Mouse (Mus musculus): ENCODE data around the gene Zfp462.

Zfp462 gene

DNA sequence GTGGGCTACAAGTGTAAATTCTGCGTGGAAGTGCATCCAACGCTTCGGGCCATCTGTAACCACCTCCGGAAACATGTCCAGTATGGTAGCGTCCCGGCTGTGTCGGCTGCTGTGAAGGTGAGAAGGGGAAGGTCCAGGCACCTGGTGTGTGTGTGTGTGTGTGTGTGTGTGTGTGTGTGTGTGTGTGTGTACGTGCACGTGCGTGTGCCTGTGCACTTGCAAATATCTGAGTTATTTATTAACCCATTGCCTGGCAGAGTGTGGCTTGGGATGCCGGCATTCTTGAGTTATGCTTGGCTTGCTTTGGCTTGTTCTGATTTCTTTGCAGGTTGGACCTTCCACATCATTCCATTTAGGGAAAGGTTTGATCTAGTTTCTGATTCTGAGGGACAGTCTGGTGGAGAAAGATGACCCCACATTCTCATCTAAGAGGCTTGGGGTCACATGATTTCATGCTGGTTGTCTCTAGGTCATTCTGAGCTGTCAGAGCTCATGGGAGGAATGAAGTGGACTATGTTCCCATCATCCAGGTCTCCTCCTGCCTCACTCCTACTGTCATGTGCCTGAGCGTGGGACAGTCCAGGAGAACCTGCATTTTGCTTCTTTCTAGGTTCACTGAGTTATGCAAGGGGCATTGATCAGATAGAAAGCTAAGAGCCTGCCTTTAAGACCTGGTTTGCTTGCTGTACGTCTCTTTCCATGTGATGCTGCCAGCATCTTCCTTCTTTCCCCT, 70.0 kb downstream of the Zfp462 start:
- in situ Hi-C loops (cut with MboI; ENCODE audit: low pct_unique_long_range_greater_than_20kb in 1 of 2, low sequenced_read_pairs in 2 of 2, unreplicated experiment in 1 of 2): no loop called here

DNA sequence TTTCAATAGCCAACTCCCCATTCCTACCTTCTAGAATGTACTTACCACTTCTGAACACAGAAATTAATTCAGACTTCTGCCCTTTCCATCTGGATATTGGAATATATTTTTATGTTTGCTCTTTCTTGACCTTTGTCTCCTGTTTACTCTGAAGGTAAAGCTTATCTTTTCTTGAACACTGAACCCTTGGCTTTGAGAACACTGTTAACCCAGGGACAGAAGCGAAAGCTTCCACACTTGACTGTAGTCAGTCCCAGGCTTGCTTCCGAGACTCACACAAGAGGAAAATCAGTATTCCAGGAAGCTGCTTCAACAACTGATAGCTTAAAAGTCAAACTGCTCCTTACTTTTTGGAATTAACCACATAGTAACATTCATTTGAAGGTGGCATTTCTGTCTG, 70.7 kb downstream of the Zfp462 start:
- in situ Hi-C loops (cut with MboI; ENCODE audit: low pct_unique_long_range_greater_than_20kb in 1 of 2, low sequenced_read_pairs in 2 of 2, unreplicated experiment in 1 of 2): no loop called here

DNA sequence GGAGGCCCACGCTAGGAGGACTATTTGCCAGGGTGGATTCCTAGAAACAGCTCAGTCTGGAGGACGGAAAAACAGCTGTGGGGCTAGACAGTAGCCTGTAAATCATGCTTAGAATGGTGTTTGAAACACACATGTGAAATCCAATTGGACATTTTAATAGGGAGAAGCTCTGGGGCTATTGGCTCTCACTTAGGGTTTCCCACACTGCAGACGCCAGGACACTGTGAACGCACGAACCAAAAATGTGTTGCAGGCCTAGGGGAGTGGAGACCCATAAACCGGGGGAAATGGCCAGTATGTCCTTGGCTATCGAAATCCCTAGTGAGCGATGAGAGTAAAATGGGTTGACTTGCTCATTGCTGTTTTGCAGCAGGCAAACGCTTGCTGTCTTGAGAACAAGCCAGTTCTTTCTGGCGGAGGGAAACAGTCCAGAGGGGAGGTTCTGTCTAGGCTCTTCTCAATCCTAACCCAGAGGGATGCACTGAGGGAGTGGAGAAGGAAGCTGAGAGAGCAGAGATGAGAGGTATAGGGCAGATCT, 81.3 kb downstream of the Zfp462 start:
- in situ Hi-C loops (cut with MboI; ENCODE audit: low pct_unique_long_range_greater_than_20kb in 1 of 2, low sequenced_read_pairs in 2 of 2, unreplicated experiment in 1 of 2): no loop called here

GRCm38 (mm10) chr4:55030401-55030800, 85.6 kb downstream of the Zfp462 start:
- in situ Hi-C loops (cut with MboI; ENCODE audit: low pct_unique_long_range_greater_than_20kb in 1 of 2, low sequenced_read_pairs in 2 of 2, unreplicated experiment in 1 of 2): no loop called here

- in situ Hi-C loops (cut with MboI; ENCODE audit: low pct_unique_long_range_greater_than_20kb in 1 of 2, low sequenced_read_pairs in 2 of 2, unreplicated experiment in 1 of 2): no loop called here
Measured at GRCm38 (mm10) chr4:55032317-55032930, 87.6 kb downstream of the Zfp462 start.

GRCm38 (mm10) chr4:55033452-55033851, 88.6 kb downstream of the Zfp462 start:
- in situ Hi-C loops (cut with MboI; ENCODE audit: low pct_unique_long_range_greater_than_20kb in 1 of 2, low sequenced_read_pairs in 2 of 2, unreplicated experiment in 1 of 2): no loop called here

DNA sequence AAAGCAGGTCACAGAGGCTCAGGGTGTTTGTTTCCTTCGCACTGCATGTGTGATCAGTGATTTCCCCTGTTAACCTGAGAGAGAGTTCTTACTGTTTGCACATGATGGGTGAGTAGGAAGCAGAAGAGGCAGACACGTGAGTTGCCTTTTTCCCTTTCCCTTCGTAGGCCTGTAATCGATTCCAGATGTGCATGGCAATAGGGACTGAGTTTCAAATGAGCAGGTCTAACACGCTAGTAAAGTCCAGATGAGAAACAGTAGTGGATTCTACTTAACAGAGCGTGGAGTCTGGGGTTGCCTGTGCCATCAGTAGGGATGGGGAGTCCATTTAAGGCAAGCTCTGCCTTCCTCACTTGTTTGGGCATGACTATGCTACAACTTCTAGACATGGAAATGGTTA, 93.3 kb downstream of the Zfp462 start:
- in situ Hi-C loops (cut with MboI; ENCODE audit: low pct_unique_long_range_greater_than_20kb in 1 of 2, low sequenced_read_pairs in 2 of 2, unreplicated experiment in 1 of 2): no loop called here

GRCm38 (mm10) chr4:55040258-55040964, 95.6 kb downstream of the Zfp462 start:
- in situ Hi-C loops (cut with MboI; ENCODE audit: low pct_unique_long_range_greater_than_20kb in 1 of 2, low sequenced_read_pairs in 2 of 2, unreplicated experiment in 1 of 2): no loop called here

GRCm38 (mm10) chr4:55041106-55041730, 96.4 kb downstream of the Zfp462 start:
- in situ Hi-C loops (cut with MboI; ENCODE audit: low pct_unique_long_range_greater_than_20kb in 1 of 2, low sequenced_read_pairs in 2 of 2, unreplicated experiment in 1 of 2): no loop called here

- in situ Hi-C loops (cut with MboI; ENCODE audit: low pct_unique_long_range_greater_than_20kb in 1 of 2, low sequenced_read_pairs in 2 of 2, unreplicated experiment in 1 of 2): no loop called here
Measured at GRCm38 (mm10) chr4:55042573-55042972, 97.7 kb downstream of the Zfp462 start.

- in situ Hi-C loops (cut with MboI; ENCODE audit: low pct_unique_long_range_greater_than_20kb in 1 of 2, low sequenced_read_pairs in 2 of 2, unreplicated experiment in 1 of 2): no loop called here
Measured at GRCm38 (mm10) chr4:55047266-55047665, 102.4 kb downstream of the Zfp462 start.

- in situ Hi-C loops (cut with MboI; ENCODE audit: low pct_unique_long_range_greater_than_20kb in 1 of 2, low sequenced_read_pairs in 2 of 2, unreplicated experiment in 1 of 2): no loop called here
Measured at GRCm38 (mm10) chr4:55049938-55050610, 105.2 kb downstream of the Zfp462 start.

DNA sequence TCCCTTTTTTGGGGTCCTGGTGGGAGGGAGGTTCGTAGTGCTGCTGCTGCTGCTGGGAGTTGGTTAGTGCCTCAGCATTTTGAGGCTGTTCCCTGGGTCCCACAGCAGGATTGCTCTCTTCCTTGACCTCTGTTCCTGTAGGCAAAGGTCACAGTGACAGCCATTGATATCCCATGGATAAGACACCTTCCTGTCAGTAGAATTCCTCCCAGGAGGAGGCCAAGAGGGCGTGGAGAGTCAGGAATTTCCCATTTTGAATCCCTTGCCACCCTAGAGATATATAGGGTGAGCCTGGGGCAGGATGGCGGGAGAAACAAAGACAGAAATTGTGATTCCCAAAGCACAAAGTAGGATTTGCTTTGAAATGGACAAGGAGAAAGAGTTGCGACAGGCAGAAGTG, 106.5 kb downstream of the Zfp462 start:
- in situ Hi-C loops (cut with MboI; ENCODE audit: low pct_unique_long_range_greater_than_20kb in 1 of 2, low sequenced_read_pairs in 2 of 2, unreplicated experiment in 1 of 2): no loop called here

- in situ Hi-C loops (cut with MboI; ENCODE audit: low pct_unique_long_range_greater_than_20kb in 1 of 2, low sequenced_read_pairs in 2 of 2, unreplicated experiment in 1 of 2): no loop called here
Measured at GRCm38 (mm10) chr4:55052686-55053085, 107.8 kb downstream of the Zfp462 start.

DNA sequence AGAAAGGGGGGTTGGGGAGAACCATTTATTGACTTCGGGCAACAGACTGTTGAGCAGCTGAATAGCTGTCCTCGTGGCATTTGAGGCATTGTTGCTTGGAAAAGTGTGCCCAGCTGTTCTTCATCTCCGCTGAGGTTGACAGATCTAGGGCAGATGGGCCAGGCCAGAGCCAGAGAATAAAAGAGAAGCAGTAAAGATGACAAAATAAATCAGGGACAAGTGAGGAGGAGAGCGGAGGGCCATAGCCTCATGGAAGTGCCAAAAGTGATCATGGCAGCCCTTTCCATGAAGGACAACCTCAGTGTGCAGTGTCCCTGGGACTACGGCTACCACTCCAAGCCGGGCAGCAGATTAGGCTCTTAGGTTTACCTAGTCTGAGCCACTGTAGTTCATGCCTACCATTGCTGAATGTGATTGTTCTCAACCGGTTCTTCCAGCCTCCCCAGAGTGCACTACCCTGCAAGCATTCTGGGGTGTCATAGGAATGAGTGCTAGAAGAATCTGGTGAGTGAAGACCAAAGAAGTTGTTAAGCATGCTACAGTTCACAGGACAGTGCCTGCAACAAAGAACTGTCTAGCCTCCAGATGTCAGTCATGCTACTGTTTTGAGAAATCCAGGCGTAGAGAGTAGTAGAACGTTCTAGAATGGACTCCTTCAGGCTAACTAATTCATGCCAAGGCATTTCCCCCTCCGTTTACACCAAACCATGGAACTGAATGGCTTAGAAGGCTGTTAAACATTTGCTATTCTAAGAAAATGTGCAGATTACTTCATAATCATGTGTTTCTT, 113.0 kb downstream of the Zfp462 start:
- in situ Hi-C loops (cut with MboI; ENCODE audit: low pct_unique_long_range_greater_than_20kb in 1 of 2, low sequenced_read_pairs in 2 of 2, unreplicated experiment in 1 of 2): no loop called here

DNA sequence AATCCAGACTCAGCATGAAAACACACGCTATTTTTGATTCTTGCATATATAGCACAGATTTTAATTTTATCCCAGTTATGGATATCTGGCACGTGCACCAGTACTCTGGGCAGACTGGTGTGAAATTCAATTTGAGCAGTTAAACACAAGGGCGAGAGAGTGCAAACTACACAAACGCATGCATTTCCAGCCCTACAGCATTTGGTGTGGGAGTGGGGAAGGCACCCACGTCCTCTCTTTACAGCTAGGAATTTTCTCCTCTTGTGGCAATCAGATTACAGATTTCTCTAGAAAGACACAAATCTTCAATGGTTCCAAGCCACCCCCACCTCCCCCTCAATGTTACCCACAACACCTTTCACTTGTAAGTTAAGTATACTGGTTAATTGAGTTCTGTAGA, 114.1 kb downstream of the Zfp462 start:
- in situ Hi-C loops (cut with MboI; ENCODE audit: low pct_unique_long_range_greater_than_20kb in 1 of 2, low sequenced_read_pairs in 2 of 2, unreplicated experiment in 1 of 2): no loop called here

- in situ Hi-C loops (cut with MboI; ENCODE audit: low pct_unique_long_range_greater_than_20kb in 1 of 2, low sequenced_read_pairs in 2 of 2, unreplicated experiment in 1 of 2): no loop called here
Measured at GRCm38 (mm10) chr4:55066341-55067170, 121.7 kb downstream of the Zfp462 start.

Measured in mouse embryonic stem cell (cell line).